Mouse (Mus musculus) heart, embryonic 11.5 days (tissue): ENCODE measurements around the gene Des. TPM values are rescaled to one million over a fixed set of nuclear protein-coding genes. Genes with fewer than 3 reads are reported as not detected.

ENCODE experiments used
- ATAC-seq: fragments of 200-750 bp; cut with Nextera tagmentation; replicated peaks from 2 replicates; pipeline ENCODE4 v1.8.0; 2017; ENCODE audit warnings: moderate library complexity; ENCODE audit not compliant: insufficient number of reproducible peaks, low FRiP score, low TSS enrichment
- H3K27ac ChIP-seq: fragments of 300-500 bp; sonication (generic); 2 replicates; pipeline ENCODE4 v1.5.1; 2014; ENCODE audit warnings: mild to moderate bottlenecking, low read depth, low read length
- H3K27me3 ChIP-seq: fragments of 300-500 bp; sonication (generic); 2 replicates; pipeline ENCODE4 v1.6.1; 2014; ENCODE audit warnings: mild to moderate bottlenecking, low read length, mixed read lengths; ENCODE audit not compliant: control insufficient read depth, insufficient read depth
- H3K36me3 ChIP-seq: fragments of 300-500 bp; sonication (generic); 2 replicates; pipeline ENCODE4 v1.6.1; 2014; ENCODE audit warnings: mild to moderate bottlenecking, low read length, moderate library complexity, mixed read lengths; ENCODE audit not compliant: control insufficient read depth, insufficient read depth
- H3K4me1 ChIP-seq: fragments of 300-500 bp; sonication (generic); 2 replicates; pipeline ENCODE4 v1.6.1; 2014; ENCODE audit warnings: low read length; ENCODE audit not compliant: control insufficient read depth, insufficient read depth
- H3K4me2 ChIP-seq: fragments of 300-500 bp; sonication (generic); 2 replicates; pipeline ENCODE4 v1.6.1; 2014; ENCODE audit warnings: mild to moderate bottlenecking, moderate library complexity
- H3K4me3 ChIP-seq: fragments of 300-500 bp; sonication (generic); 2 replicates; pipeline ENCODE4 v1.5.1; 2014; ENCODE audit warnings: low read depth, low read length
- H3K9ac ChIP-seq: fragments of 300-500 bp; sonication (generic); 2 replicates; pipeline ENCODE4 v1.6.1; 2014; ENCODE audit warnings: mild to moderate bottlenecking, low read depth, low read length, moderate library complexity
- H3K9me3 ChIP-seq: fragments of 300-500 bp; sonication (generic); replicated peaks from 2 replicates; pipeline ENCODE4 v1.6.1; 2016; ENCODE audit warnings: low read length; ENCODE audit not compliant: control insufficient read depth
- WGBS: fragments of 180-500 bp; shearing (Covaris S2); extraction: QIAGEN DNeasy Blood & Tissue Kit; methylation state at CpG from one replicate; pipeline ENCODE4 v1.1.7; 2014; ENCODE audit not compliant: insufficient replicate concordance; 5-methylcytosine and 5-hydroxymethylcytosine counted together
- polyA plus RNA-seq: library from polyadenylated mRNA; unstranded; fragments of >200 nt; fragmentation: Nextera tagmentation; extraction: Ambion mirVana; gene quantifications from 2 replicates; pipeline ENCODE4 v1.2.1, GENCODE M21; 2014

Des gene
- polyA plus RNA-seq, 1 experiment from 2014 or later = 428 TPM

- peaks cover 6% of the 10 kb centered on the region; the same call in 1 of the 2 replicates for H3K27me3 ChIP-seq
- under 1% methylated on average over 8 of the region's 8 CpGs for WGBS
- no peak for ATAC-seq
Observed at GRCm38 (mm10) chr1:75342874-75343416, 17.2 kb upstream of the Des start.

GRCm38 (mm10) chr1:75344291-75345035 is 15.7 kb upstream of the Des start:
- Histone ChIP-seq H3K9ac (0 out of 2 replicates have a peak overlapping the region, but pooled peaks have one; percentile 23), H3K4me3 (0 out of 2 replicates have a peak overlapping the region, but pooled peaks have one; percentile 1)

More at GRCm38 (mm10) chr1:75342874-75343416, 17.2 kb upstream of the Des start:
- H3K36me3 ChIP-seq = no peaks in the 10 kb centered on the region
- peaks cover 47% of the 10 kb centered on the region for H3K4me1 ChIP-seq
- no peak overlapping the region for H3K27ac ChIP-seq
- no peak overlapping the region for H3K4me2 ChIP-seq
- no peak overlapping the region for H3K4me3 ChIP-seq
- no peaks in the 10 kb centered on the region for H3K9me3 ChIP-seq
- no peak overlapping the region for H3K9ac ChIP-seq

GRCm38 (mm10) chr1:75345036-75345935 is 14.8 kb upstream of the Des start:
- H3K27me3 ChIP-seq = peaks cover 6% of the 10 kb centered on the region; the same call in 1 of the 2 replicates
- peak overlapping the region; percentile 63 for H3K27ac ChIP-seq
- WGBS = 27% methylated on average over 20 of the region's 20 CpGs
- no peak overlapping the region for H3K4me3 ChIP-seq
- H3K4me2 ChIP-seq = peak overlapping the region; percentile 49
- no peaks in the 10 kb centered on the region for H3K36me3 ChIP-seq
- 0 out of 2 replicates have a peak overlapping the region, but pooled peaks have one; percentile 43 for H3K9ac ChIP-seq
- ATAC-seq = peak; percentile 12; the same call in 1 of the 2 replicates
- H3K4me1 ChIP-seq = peaks cover 59% of the 10 kb centered on the region
- no peaks in the 10 kb centered on the region for H3K9me3 ChIP-seq

More at GRCm38 (mm10) chr1:75344291-75345035, 15.7 kb upstream of the Des start:
- Histone ChIP-seq H3K27me3 (peaks cover 6% of the 10 kb centered on the region; the same call in 1 of the 2 replicates), H3K36me3 (no peaks in the 10 kb centered on the region), H3K4me2 (peak overlapping the region; percentile 49), H3K27ac (peak overlapping the region; percentile 63), H3K4me1 (peaks cover 59% of the 10 kb centered on the region), H3K9me3 (no peaks in the 10 kb centered on the region)
- ATAC-seq = peak; percentile 43; the same call in 1 of the 2 replicates
- 2% methylated on average over 15 of the region's 15 CpGs for WGBS

- H3K4me3 ChIP-seq = no peak overlapping the region
- peak overlapping the region; percentile 14; the same call in 1 of the 2 replicates for H3K4me2 ChIP-seq
- no peaks in the 10 kb centered on the region for H3K36me3 ChIP-seq
- no peaks in the 10 kb centered on the region for H3K9me3 ChIP-seq
- H3K9ac ChIP-seq = peak overlapping the region; percentile 52; the same call in 1 of the 2 replicates
- WGBS = 24% methylated on average over 5 of the region's 5 CpGs
- ATAC-seq = no peak
- H3K4me1 ChIP-seq = peaks cover 59% of the 10 kb centered on the region
- H3K27me3 ChIP-seq = no peaks in the 10 kb centered on the region
- H3K27ac ChIP-seq = peak overlapping the region; percentile 93
Observed at GRCm38 (mm10) chr1:75347279-75347678, 12.8 kb upstream of the Des start.

GRCm38 (mm10) chr1:75349275-75349674 is 10.9 kb upstream of the Des start:
- WGBS = 39% methylated on average over 5 of the region's 5 CpGs
- Histone ChIP-seq H3K4me3 (no peak overlapping the region), H3K4me1 (peaks cover 49% of the 10 kb centered on the region), H3K4me2 (no peak overlapping the region), H3K36me3 (no peaks in the 10 kb centered on the region), H3K9me3 (no peaks in the 10 kb centered on the region), H3K9ac (peak overlapping the region; percentile 17), H3K27ac (peak overlapping the region; percentile 87), H3K27me3 (no peaks in the 10 kb centered on the region)
- ATAC-seq = 0 out of 2 replicates have a peak, but pooled peaks have one; percentile 36

- Histone ChIP-seq H3K4me3 (no peak overlapping the region), H3K4me2 (no peak overlapping the region), H3K36me3 (no peaks in the 10 kb centered on the region), H3K27ac (no peak overlapping the region), H3K27me3 (0 out of 2 replicates have a peak, but pooled peaks cover 9% of the 10 kb centered on the region), H3K9me3 (no peaks in the 10 kb centered on the region), H3K4me1 (peaks cover 32% of the 10 kb centered on the region), H3K9ac (no peak overlapping the region)
- 76% methylated on average over 7 of the region's 7 CpGs for WGBS
- no peak for ATAC-seq
Observed at GRCm38 (mm10) chr1:75357261-75357660, 2.9 kb upstream of the Des start.

- Histone ChIP-seq H3K27me3 (0 out of 2 replicates have a peak, but pooled peaks cover 9% of the 10 kb centered on the region), H3K9me3 (no peaks in the 10 kb centered on the region), H3K27ac (0 out of 2 replicates have a peak overlapping the region, but pooled peaks have one; percentile 98), H3K4me3 (no peak overlapping the region), H3K4me2 (no peak overlapping the region), H3K9ac (no peak overlapping the region), H3K36me3 (no peaks in the 10 kb centered on the region), H3K4me1 (peaks cover 40% of the 10 kb centered on the region)
- no peak for ATAC-seq
- 80% methylated on average over 4 of the region's 4 CpGs for WGBS
Observed at GRCm38 (mm10) chr1:75358009-75358408, 2.1 kb upstream of the Des start.

- H3K27ac ChIP-seq = peak overlapping the region; percentile 98
- 33% methylated on average over 13 of the region's 13 CpGs for WGBS
- no peaks in the 10 kb centered on the region for H3K9me3 ChIP-seq
- no peaks in the 10 kb centered on the region; the same call in 1 of the 2 replicates for H3K36me3 ChIP-seq
- H3K4me2 ChIP-seq = peak overlapping the region; percentile 77
- no peak; the same call in 1 of the 2 replicates for ATAC-seq
- H3K4me1 ChIP-seq = peaks cover 42% of the 10 kb centered on the region
- H3K27me3 ChIP-seq = 0 out of 2 replicates have a peak, but pooled peaks cover 9% of the 10 kb centered on the region
- H3K9ac ChIP-seq = peak overlapping the region; percentile 89
- H3K4me3 ChIP-seq = peak overlapping the region; percentile 66; the same call in 1 of the 2 replicates
Observed at GRCm38 (mm10) chr1:75359346-75359745, 783 bp upstream of the Des start.
